Mouse (Mus musculus): ENCODE results near the gene Cyp4a30b. TPM values are rescaled to one million over a fixed set of nuclear protein-coding genes. Genes with fewer than 3 reads are reported as not detected.
"Not testable (repeated sequence)": the region's sequence is repeated elsewhere in the genome, so short reads cannot be mapped to it uniquely, and the experiment has no call there.

The Cyp4a30b gene
- polyA plus RNA-seq (2016; fragmentation: Nextera tagmentation; extraction: Ambion mirVana) = not detected in 2 replicates

- H3K27me3 ChIP-seq = no peaks in the 10 kb centered on the region
- H3K4me1 ChIP-seq = no peaks in the 10 kb centered on the region
- H3K4me3 ChIP-seq = no peak within 1 kb of the TSS
- H3K27ac ChIP-seq = no peak within 1 kb of the TSS
- H3K9me3 ChIP-seq = no peaks in the 10 kb centered on the region
- H3K4me2 ChIP-seq (replicated peaks) = no peak within 1 kb of the TSS
- no peak for ATAC-seq (ENCODE audit: insufficient number of reproducible peaks, insufficient read depth, low FRiP score, low TSS enrichment)
- H3K9ac ChIP-seq = no peak within 1 kb of the TSS
- WGBS = 73% methylated on average over 3 of the region's 3 CpGs
- H3K36me3 ChIP-seq = no peaks in the 10 kb centered on the region
Observed at GRCm38 (mm10) chr4:115452304-115452703, at the start of gene Cyp4a30b. Gene Cyp4a30b, plus strand, starts transcription at chr4:115452604.

GRCm38 (mm10) chr4:115411324-115411723 lies 41.1 kb upstream of the Cyp4a30b start, which contains the start of gene Cyp4a12b:
Gene Cyp4a12b, plus strand, starts transcription at chr4:115411624.
- H3K36me3 ChIP-seq; H3K4me1 ChIP-seq; H3K9ac ChIP-seq; H3K27me3 ChIP-seq; H3K9me3 ChIP-seq; H3K4me3 ChIP-seq; H3K27ac ChIP-seq; ATAC-seq (ENCODE audit: insufficient number of reproducible peaks, insufficient read depth, low FRiP score, low TSS enrichment); H3K4me2 ChIP-seq (replicated peaks): not testable (repeated sequence)

- Histone ChIP-seq H3K27me3 (no peaks in the 10 kb centered on the region), H3K4me3 (no peak overlapping the region), H3K36me3 (no peaks in the 10 kb centered on the region), H3K9me3 (no peaks in the 10 kb centered on the region), H3K4me1 (no peaks in the 10 kb centered on the region), H3K27ac (no peak overlapping the region), H3K4me2 (replicated peaks) (no peak overlapping the region), H3K9ac (no peak overlapping the region)
- 71% methylated on average over 3 of the region's 3 CpGs for WGBS
- no peak for ATAC-seq (ENCODE audit: insufficient number of reproducible peaks, insufficient read depth, low FRiP score, low TSS enrichment)
Observed at GRCm38 (mm10) chr4:115450577-115451137, 1.7 kb upstream of the Cyp4a30b start.

- H3K9ac ChIP-seq = not testable (repeated sequence)
Observed at GRCm38 (mm10) chr4:115473585-115473984, 21.2 kb downstream of the Cyp4a30b start.

GRCm38 (mm10) chr4:115476051-115476450 lies 23.6 kb downstream of the Cyp4a30b start:
- ATAC-seq (ENCODE audit: insufficient number of reproducible peaks, insufficient read depth, low FRiP score, low TSS enrichment); H3K36me3 ChIP-seq; H3K27ac ChIP-seq; H3K4me1 ChIP-seq; H3K9me3 ChIP-seq; H3K27me3 ChIP-seq; H3K4me2 ChIP-seq (replicated peaks); H3K4me3 ChIP-seq; H3K9ac ChIP-seq: not testable (repeated sequence)

More at GRCm38 (mm10) chr4:115473585-115473984, 21.2 kb downstream of the Cyp4a30b start:
- H3K4me2 ChIP-seq (replicated peaks); H3K36me3 ChIP-seq; H3K4me3 ChIP-seq; H3K9me3 ChIP-seq; H3K27me3 ChIP-seq; ATAC-seq (ENCODE audit: insufficient number of reproducible peaks, insufficient read depth, low FRiP score, low TSS enrichment); H3K4me1 ChIP-seq; H3K27ac ChIP-seq: not testable (repeated sequence)
- WGBS = 73% methylated on average over 3 of the region's 3 CpGs

GRCm38 (mm10) chr4:115481006-115481652 lies 28.7 kb downstream of the Cyp4a30b start:
- H3K36me3 ChIP-seq = no peaks in the 10 kb centered on the region

GRCm38 (mm10) chr4:115496001-115496400 lies 43.6 kb downstream of the Cyp4a30b start, which contains the start of gene Cyp4a14:
Gene Cyp4a14, minus strand, starts transcription at chr4:115496142.
- ATAC-seq (ENCODE audit: insufficient number of reproducible peaks, insufficient read depth, low FRiP score, low TSS enrichment) = no peak
- Histone ChIP-seq H3K9me3 (no peaks in the 10 kb centered on the region), H3K9ac (no peak within 1 kb of the TSS)

More at GRCm38 (mm10) chr4:115481006-115481652, 28.7 kb downstream of the Cyp4a30b start:
- Histone ChIP-seq H3K4me3 (no peak overlapping the region), H3K9me3 (no peaks in the 10 kb centered on the region), H3K4me1 (no peaks in the 10 kb centered on the region), H3K9ac (no peak overlapping the region), H3K4me2 (replicated peaks) (no peak overlapping the region), H3K27me3 (no peaks in the 10 kb centered on the region), H3K27ac (no peak overlapping the region)
- WGBS = 74% methylated on average over 6 of the region's 6 CpGs
- ATAC-seq (ENCODE audit: insufficient number of reproducible peaks, insufficient read depth, low FRiP score, low TSS enrichment) = no peak

GRCm38 (mm10) chr4:115497466-115497865 lies 45.1 kb downstream of the Cyp4a30b start:
- Histone ChIP-seq H3K27me3 (no peaks in the 10 kb centered on the region), H3K4me2 (replicated peaks) (no peak overlapping the region), H3K4me1 (no peaks in the 10 kb centered on the region), H3K27ac (no peak overlapping the region), H3K4me3 (no peak overlapping the region), H3K9ac (no peak overlapping the region), H3K36me3 (no peaks in the 10 kb centered on the region), H3K9me3 (no peaks in the 10 kb centered on the region)
- 85% methylated on average over 3 of the region's 3 CpGs for WGBS
- no peak for ATAC-seq (ENCODE audit: insufficient number of reproducible peaks, insufficient read depth, low FRiP score, low TSS enrichment)

More at GRCm38 (mm10) chr4:115496001-115496400, 43.6 kb downstream of the Cyp4a30b start, which contains the start of gene Cyp4a14:
- 87% methylated on average over 1 of the region's 1 CpGs for WGBS
- H3K27me3 ChIP-seq = no peaks in the 10 kb centered on the region
- H3K4me3 ChIP-seq = no peak within 1 kb of the TSS
- no peaks in the 10 kb centered on the region for H3K4me1 ChIP-seq
- H3K4me2 ChIP-seq (replicated peaks) = no peak within 1 kb of the TSS
- no peak within 1 kb of the TSS for H3K27ac ChIP-seq
- no peaks in the 10 kb centered on the region for H3K36me3 ChIP-seq

- not testable (repeated sequence) for H3K9ac ChIP-seq; H3K9me3 ChIP-seq; H3K4me1 ChIP-seq; H3K27ac ChIP-seq; H3K4me3 ChIP-seq; H3K27me3 ChIP-seq; H3K36me3 ChIP-seq; H3K4me2 ChIP-seq (replicated peaks); ATAC-seq (ENCODE audit: insufficient number of reproducible peaks, insufficient read depth, low FRiP score, low TSS enrichment)
Observed at GRCm38 (mm10) chr4:115513964-115514363, 61.6 kb downstream of the Cyp4a30b start.

- H3K4me2 ChIP-seq (replicated peaks); H3K9me3 ChIP-seq; H3K4me3 ChIP-seq; H3K9ac ChIP-seq; H3K27me3 ChIP-seq; H3K27ac ChIP-seq; H3K36me3 ChIP-seq; H3K4me1 ChIP-seq; ATAC-seq (ENCODE audit: insufficient number of reproducible peaks, insufficient read depth, low FRiP score, low TSS enrichment): not testable (repeated sequence)
- 91% methylated on average over 5 of the region's 5 CpGs for WGBS
Observed at GRCm38 (mm10) chr4:115518000-115518399, 65.6 kb downstream of the Cyp4a30b start, which contains the start of gene Cyp4a10. Gene Cyp4a10, plus strand, starts transcription at chr4:115518264.

- Histone ChIP-seq H3K36me3 (no peaks in the 10 kb centered on the region), H3K4me1 (no peaks in the 10 kb centered on the region), H3K27ac (no peak overlapping the region), H3K27me3 (no peaks in the 10 kb centered on the region), H3K9ac (no peak overlapping the region), H3K4me2 (replicated peaks) (no peak overlapping the region), H3K9me3 (no peaks in the 10 kb centered on the region), H3K4me3 (no peak overlapping the region)
- WGBS = 80% methylated on average over 4 of the region's 4 CpGs
- no peak for ATAC-seq (ENCODE audit: insufficient number of reproducible peaks, insufficient read depth, low FRiP score, low TSS enrichment)
Observed at GRCm38 (mm10) chr4:115519444-115519843, 67.0 kb downstream of the Cyp4a30b start.

Measured in embryonic facial prominence, embryonic 12.5 days (tissue).